12 mouse cellular contexts compared by ENCODE assay signal in the genomic region with DNA sequence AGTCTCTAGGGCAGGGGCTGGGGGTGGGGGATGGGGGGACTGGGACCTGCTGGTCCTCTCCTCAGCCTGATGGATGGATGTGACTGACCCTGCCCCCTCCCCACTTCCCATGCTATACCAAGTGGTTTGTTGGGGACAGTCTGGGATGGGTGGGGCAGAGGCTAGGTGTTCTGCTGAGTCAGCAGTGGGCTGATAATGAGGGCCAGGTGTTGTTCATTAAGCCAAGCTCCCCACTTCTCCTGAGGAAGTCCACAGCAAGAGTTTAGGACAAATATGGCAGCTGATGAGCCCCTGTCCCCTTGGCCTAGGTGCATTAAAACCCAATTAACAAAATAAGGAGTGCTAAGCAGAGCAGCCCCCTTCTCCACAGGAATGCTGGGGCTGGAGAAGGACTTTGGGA.
"Had no signal": no experiment of that assay in that cellular context is flagged by ENCODE, and none has a peak within 500 bp of the region (broad histone marks: within the 10 kb centered on the region; RNA-seq: fewer than 3 reads in every experiment).

No protein-coding gene starts in this region.

- H3K27me3 ChIP-seq: liver, embryonic 13.5 days; lung, embryonic 15.5 days had no signal

- H3K4me3 ChIP-seq: kidney, embryonic 15.5 days; left cerebral cortex, adult 2 months; limb, embryonic 12.5 days; liver, embryonic 13.5 days; lung, embryonic 15.5 days; midbrain, embryonic 12.5 days had no signal

- H3K4me2 ChIP-seq: kidney, embryonic 15.5 days; limb, embryonic 12.5 days; liver, embryonic 13.5 days; lung, embryonic 15.5 days; midbrain, embryonic 12.5 days had no signal

- H3K9me3 ChIP-seq: kidney, embryonic 15.5 days; limb, embryonic 12.5 days; lung, embryonic 15.5 days; midbrain, embryonic 12.5 days had no signal

- DNase-seq: kidney, postnatal 14 days; liver; liver, embryonic 13.5 days; liver, postnatal 0 days; lung, postnatal 14 days; right cerebral cortex, postnatal 14 days; thymus, postnatal 36 days had no signal

- H3K9ac ChIP-seq: kidney, embryonic 15.5 days; limb, embryonic 12.5 days; liver, postnatal 0 days; lung, embryonic 15.5 days; midbrain, embryonic 12.5 days had no signal

- H3K27ac ChIP-seq: kidney, embryonic 15.5 days; left cerebral cortex, adult 2 months; limb, embryonic 12.5 days; lung, embryonic 15.5 days; midbrain, embryonic 12.5 days had no signal

- H3K4me1 ChIP-seq: lung, embryonic 15.5 days had no signal

- H3K36me3 ChIP-seq: kidney, embryonic 15.5 days; limb, embryonic 12.5 days; liver, embryonic 13.5 days; lung, embryonic 15.5 days; midbrain, embryonic 12.5 days had no signal

- ATAC-seq: liver, postnatal 0 days had no signal
